Mouse (Mus musculus): ENCODE results near the gene Gnas.

Gnas gene

GRCm38 (mm10) chr2:174284011-174284410 is at the start of gene Gnas:
Gene Gnas (plus strand): TSS chr2:174284320.
- DNase-seq (ENCODE audit: low read depth, low spot score), result peak; percentile 19

- no peak for DNase-seq (ENCODE audit: low read depth, low spot score)
Observed at GRCm38 (mm10) chr2:174242431-174242830, 41.7 kb upstream of the Gnas start.

- no peak for DNase-seq (ENCODE audit: low read depth, low spot score)
Observed at GRCm38 (mm10) chr2:174251963-174252362, 32.2 kb upstream of the Gnas start.

- DNase-seq (ENCODE audit: low read depth, low spot score), result no peak
Observed at GRCm38 (mm10) chr2:174257312-174257711, 26.8 kb upstream of the Gnas start.

- no peak for DNase-seq (ENCODE audit: low read depth, low spot score)
Observed at GRCm38 (mm10) chr2:174260004-174260403, 24.1 kb upstream of the Gnas start.

- DNase-seq (ENCODE audit: low read depth, low spot score), result no peak
Observed at GRCm38 (mm10) chr2:174260908-174261800, 23.0 kb upstream of the Gnas start.

- DNase-seq (ENCODE audit: low read depth, low spot score), result no peak
Observed at GRCm38 (mm10) chr2:174261801-174262200, 22.3 kb upstream of the Gnas start.

- DNase-seq (ENCODE audit: low read depth, low spot score), result no peak
Observed at GRCm38 (mm10) chr2:174263110-174263815, 20.9 kb upstream of the Gnas start.

- DNase-seq (ENCODE audit: low read depth, low spot score), result no peak
Observed at GRCm38 (mm10) chr2:174264248-174264647, 19.9 kb upstream of the Gnas start.

- DNase-seq (ENCODE audit: low read depth, low spot score), result no peak
Observed at GRCm38 (mm10) chr2:174270416-174270815, 13.7 kb upstream of the Gnas start.

GRCm38 (mm10) chr2:174271459-174271858 is 12.7 kb upstream of the Gnas start:
- DNase-seq (ENCODE audit: low read depth, low spot score), result no peak

- DNase-seq (ENCODE audit: low read depth, low spot score), result no peak
Observed at GRCm38 (mm10) chr2:174273131-174273530, 11.0 kb upstream of the Gnas start.

GRCm38 (mm10) chr2:174273961-174274360 is 10.2 kb upstream of the Gnas start:
- no peak for DNase-seq (ENCODE audit: low read depth, low spot score)

- no peak for DNase-seq (ENCODE audit: low read depth, low spot score)
Observed at GRCm38 (mm10) chr2:174279771-174280170, 4.3 kb upstream of the Gnas start.

GRCm38 (mm10) chr2:174283341-174283740 is 779 bp upstream of the Gnas start:
- no peak for DNase-seq (ENCODE audit: low read depth, low spot score)

GRCm38 (mm10) chr2:174284807-174285457 is 812 bp downstream of the Gnas start:
- no peak for DNase-seq (ENCODE audit: low read depth, low spot score)

GRCm38 (mm10) chr2:174285921-174286470 is 1.9 kb downstream of the Gnas start:
- no peak for DNase-seq (ENCODE audit: low read depth, low spot score)

GRCm38 (mm10) chr2:174287921-174288320 is 3.8 kb downstream of the Gnas start:
- DNase-seq (ENCODE audit: low read depth, low spot score), result no peak

- DNase-seq (ENCODE audit: low read depth, low spot score), result no peak
Observed at GRCm38 (mm10) chr2:174288673-174289430, 4.7 kb downstream of the Gnas start.

- no peak for DNase-seq (ENCODE audit: low read depth, low spot score)
Observed at GRCm38 (mm10) chr2:174291029-174291661, 7.0 kb downstream of the Gnas start.

- DNase-seq (ENCODE audit: low read depth, low spot score), result no peak
Observed at GRCm38 (mm10) chr2:174291662-174292030, 7.5 kb downstream of the Gnas start.

All from CD4-positive, CD25-positive, alpha-beta regulatory T cell, adult 2 months (primary cell).